Mouse (Mus musculus): Measurements from ENCODE around the gene Olfr715b. TPM values are rescaled to one million over a fixed set of nuclear protein-coding genes. Genes with fewer than 3 reads are reported as not detected.
"Not testable (repeated sequence)": the region's sequence is repeated elsewhere in the genome, so short reads cannot be mapped to it uniquely, and the experiment has no call there.

The Olfr715b gene
- polyA plus RNA-seq (2014; fragmentation: Nextera tagmentation; extraction: Ambion mirVana) = not detected in 2 replicates

DNA sequence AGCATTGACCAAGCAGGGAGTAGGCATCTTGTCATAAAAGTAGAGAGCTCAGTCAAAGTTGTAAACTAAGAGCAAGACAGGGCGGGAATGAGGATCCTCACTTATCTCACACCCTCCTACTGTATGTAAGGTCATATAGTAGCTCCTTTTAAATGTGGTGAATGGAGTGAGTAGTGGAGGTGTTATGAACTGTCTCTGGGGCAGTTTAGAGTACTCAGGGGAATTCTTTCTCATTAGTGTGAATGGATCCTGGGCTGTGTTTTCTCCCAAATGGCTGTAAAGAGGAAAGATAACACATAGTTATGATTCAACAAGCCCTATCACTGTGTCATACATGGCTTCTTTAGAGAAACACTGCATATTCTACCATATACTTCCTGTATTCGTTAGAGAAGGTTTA, at the start of gene Olfr715b:
Gene Olfr715b, minus strand, starts transcription at position 101 of the 400 bp plus-strand sequence.
- not testable (repeated sequence) for H3K27ac ChIP-seq (replicated peaks; ENCODE audit: low read depth, low read length); H3K27me3 ChIP-seq (ENCODE audit: control insufficient read depth, insufficient read depth, low read length); ATAC-seq (ENCODE audit: insufficient number of reproducible peaks, low FRiP score, low TSS enrichment, low read depth); H3K4me2 ChIP-seq (ENCODE audit: low read depth, severe bottlenecking); H3K4me1 ChIP-seq (ENCODE audit: control insufficient read depth, insufficient read depth, low read length); H3K9ac ChIP-seq (ENCODE audit: low read length); H3K36me3 ChIP-seq (ENCODE audit: control insufficient read depth, insufficient read depth, low read length); H3K4me3 ChIP-seq (ENCODE audit: low read depth, low read length); H3K9me3 ChIP-seq (ENCODE audit: control insufficient read depth, low read length); DNase-seq (ENCODE audit: low spot score)
- 75% methylated on average over 1 of the region's 2 CpGs for WGBS

GRCm38 (mm10) chr7:107138027-107138426, 27.9 kb upstream of the Olfr715b start, which contains the start of gene Olfr716:
Gene Olfr716, plus strand, starts transcription at chr7:107138327.
- 81% methylated on average over 2 of the region's 2 CpGs for WGBS
- H3K9ac ChIP-seq (ENCODE audit: low read length); H3K4me2 ChIP-seq (ENCODE audit: low read depth, severe bottlenecking): not testable (repeated sequence)

DNA sequence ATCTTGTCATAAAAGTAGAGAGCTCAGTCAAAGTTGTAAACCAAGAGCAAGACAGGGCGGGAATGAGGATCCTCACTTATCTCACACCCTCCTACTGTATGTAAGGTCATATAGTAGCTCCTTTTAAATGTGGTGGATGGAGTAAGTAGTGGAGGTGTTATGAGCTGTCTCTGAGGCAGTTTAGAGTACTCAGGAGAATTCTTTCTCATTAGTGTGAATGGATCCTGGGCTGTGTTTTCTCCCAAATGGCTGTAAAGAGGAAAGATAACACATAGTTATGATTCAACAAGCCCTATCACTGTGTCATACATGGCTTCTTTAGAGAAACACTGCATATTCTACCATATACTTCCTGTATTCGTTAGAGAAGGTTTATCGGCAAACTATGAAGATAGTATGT, 20.8 kb upstream of the Olfr715b start, which contains the start of gene Olfr715:
Gene Olfr715, minus strand, starts transcription at position 101 of the 400 bp plus-strand sequence.
- H3K4me1 ChIP-seq (ENCODE audit: control insufficient read depth, insufficient read depth, low read length); H3K27ac ChIP-seq (replicated peaks; ENCODE audit: low read depth, low read length); H3K4me3 ChIP-seq (ENCODE audit: low read depth, low read length); H3K27me3 ChIP-seq (ENCODE audit: control insufficient read depth, insufficient read depth, low read length); H3K9me3 ChIP-seq (ENCODE audit: control insufficient read depth, low read length); H3K36me3 ChIP-seq (ENCODE audit: control insufficient read depth, insufficient read depth, low read length); DNase-seq (ENCODE audit: low spot score); H3K9ac ChIP-seq (ENCODE audit: low read length); ATAC-seq (ENCODE audit: insufficient number of reproducible peaks, low FRiP score, low TSS enrichment, low read depth); H3K4me2 ChIP-seq (ENCODE audit: low read depth, severe bottlenecking): not testable (repeated sequence)
- 79% methylated on average over 1 of the region's 3 CpGs for WGBS

More at GRCm38 (mm10) chr7:107138027-107138426, 27.9 kb upstream of the Olfr715b start, which contains the start of gene Olfr716:
- not testable (repeated sequence) for H3K27ac ChIP-seq (replicated peaks; ENCODE audit: low read depth, low read length); H3K4me3 ChIP-seq (ENCODE audit: low read depth, low read length); ATAC-seq (ENCODE audit: insufficient number of reproducible peaks, low FRiP score, low TSS enrichment, low read depth); H3K27me3 ChIP-seq (ENCODE audit: control insufficient read depth, insufficient read depth, low read length); DNase-seq (ENCODE audit: low spot score); H3K9me3 ChIP-seq (ENCODE audit: control insufficient read depth, low read length); H3K4me1 ChIP-seq (ENCODE audit: control insufficient read depth, insufficient read depth, low read length); H3K36me3 ChIP-seq (ENCODE audit: control insufficient read depth, insufficient read depth, low read length)

DNA sequence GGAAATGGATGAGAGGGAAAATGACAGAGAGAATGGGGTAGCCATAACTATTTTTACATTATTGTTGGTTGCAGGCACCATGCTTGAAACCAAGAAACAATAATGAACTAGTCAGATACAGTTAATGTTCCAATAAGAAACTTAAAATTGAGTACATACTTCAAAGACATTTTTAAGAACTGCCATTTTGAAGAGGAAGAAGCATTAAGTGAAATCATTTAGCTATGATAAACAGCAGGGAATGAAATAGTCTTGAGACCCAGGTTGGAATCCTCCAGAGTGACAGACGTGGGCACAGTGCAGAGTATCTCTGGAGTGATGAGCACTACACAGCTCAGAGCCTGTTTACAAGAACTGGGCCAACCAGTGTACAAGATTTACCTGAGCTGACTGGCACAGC, 17.2 kb downstream of the Olfr715b start, which contains the start of gene Olfr17:
Gene Olfr17, plus strand, starts transcription at position 301 of the 400 bp plus-strand sequence.
- Histone ChIP-seq H3K9ac (ENCODE audit: low read length) (no peak within 1 kb of the TSS), H3K9me3 (ENCODE audit: control insufficient read depth, low read length) (no peaks in the 10 kb centered on the region), H3K4me3 (ENCODE audit: low read depth, low read length) (no peak within 1 kb of the TSS), H3K4me2 (ENCODE audit: low read depth, severe bottlenecking) (no peak within 1 kb of the TSS), H3K27ac (replicated peaks; ENCODE audit: low read depth, low read length) (no peak within 1 kb of the TSS), H3K27me3 (ENCODE audit: control insufficient read depth, insufficient read depth, low read length) (no peaks in the 10 kb centered on the region), H3K36me3 (ENCODE audit: control insufficient read depth, insufficient read depth, low read length) (no peaks in the 10 kb centered on the region), H3K4me1 (ENCODE audit: control insufficient read depth, insufficient read depth, low read length) (no peaks in the 10 kb centered on the region)
- no peak for DNase-seq (ENCODE audit: low spot score)
- no peak for ATAC-seq (ENCODE audit: insufficient number of reproducible peaks, low FRiP score, low TSS enrichment, low read depth)
- 72% methylated on average over 1 of the region's 1 CpGs for WGBS

GRCm38 (mm10) chr7:107070681-107071080, 39.5 kb downstream of the Olfr715b start, which contains the start of gene Olfr714:
Gene Olfr714, plus strand, starts transcription at chr7:107070981.
- Histone ChIP-seq H3K4me1 (ENCODE audit: control insufficient read depth, insufficient read depth, low read length) (no peaks in the 10 kb centered on the region), H3K27me3 (ENCODE audit: control insufficient read depth, insufficient read depth, low read length) (no peaks in the 10 kb centered on the region), H3K9ac (ENCODE audit: low read length) (no peak within 1 kb of the TSS), H3K27ac (replicated peaks; ENCODE audit: low read depth, low read length) (no peak within 1 kb of the TSS), H3K4me3 (ENCODE audit: low read depth, low read length) (no peak within 1 kb of the TSS), H3K4me2 (ENCODE audit: low read depth, severe bottlenecking) (no peak within 1 kb of the TSS), H3K36me3 (ENCODE audit: control insufficient read depth, insufficient read depth, low read length) (no peaks in the 10 kb centered on the region), H3K9me3 (ENCODE audit: control insufficient read depth, low read length) (no peaks in the 10 kb centered on the region)
- ATAC-seq (ENCODE audit: insufficient number of reproducible peaks, low FRiP score, low TSS enrichment, low read depth) (no peak), DNase-seq (ENCODE audit: low spot score) (no peak)
- WGBS = 93% methylated on average over 2 of the region's 2 CpGs

Other genes starting within 250 kb of the Olfr715b start
- not detected in 2 replicates for gene Olfr704, start 247.2 kb downstream of the Olfr715b start, polyA plus RNA-seq (2014; fragmentation: Nextera tagmentation; extraction: Ambion mirVana)
- gene Olfr705, start 233.5 kb downstream of the Olfr715b start, polyA plus RNA-seq (2014; fragmentation: Nextera tagmentation; extraction: Ambion mirVana) = not detected in 2 replicates
- gene Olfr706, start 222.2 kb downstream of the Olfr715b start, polyA plus RNA-seq (2014; fragmentation: Nextera tagmentation; extraction: Ambion mirVana) = not detected in 2 replicates
- gene Olfr707, start 209.1 kb downstream of the Olfr715b start, polyA plus RNA-seq (2014; fragmentation: Nextera tagmentation; extraction: Ambion mirVana) = not detected in 2 replicates
- gene Olfr1532-ps1, start 202.4 kb downstream of the Olfr715b start, polyA plus RNA-seq (2014; fragmentation: Nextera tagmentation; extraction: Ambion mirVana) = not detected in 2 replicates
- not detected in 2 replicates for gene Olfr709-ps1, start 178.2 kb downstream of the Olfr715b start, polyA plus RNA-seq (2014; fragmentation: Nextera tagmentation; extraction: Ambion mirVana)
- not detected in 2 replicates for gene Olfr710, start 162.1 kb downstream of the Olfr715b start, polyA plus RNA-seq (2014; fragmentation: Nextera tagmentation; extraction: Ambion mirVana)
- gene Olfr6, start 146.4 kb downstream of the Olfr715b start, polyA plus RNA-seq (2014; fragmentation: Nextera tagmentation; extraction: Ambion mirVana) = not detected in 2 replicates
- gene Olfr711, start 134.9 kb downstream of the Olfr715b start, polyA plus RNA-seq (2014; fragmentation: Nextera tagmentation; extraction: Ambion mirVana) = not detected in 2 replicates
- gene Olfr2, start 104.3 kb downstream of the Olfr715b start, polyA plus RNA-seq (2014; fragmentation: Nextera tagmentation; extraction: Ambion mirVana) = not detected in 2 replicates
- gene Olfr713, start 79.2 kb downstream of the Olfr715b start, polyA plus RNA-seq (2014; fragmentation: Nextera tagmentation; extraction: Ambion mirVana) = not detected in 2 replicates
- gene Olfr714, start 39.4 kb downstream of the Olfr715b start, polyA plus RNA-seq (2014; fragmentation: Nextera tagmentation; extraction: Ambion mirVana) = not detected in 2 replicates
- gene Olfr17, start 17.1 kb downstream of the Olfr715b start, polyA plus RNA-seq (2014; fragmentation: Nextera tagmentation; extraction: Ambion mirVana) = not detected in 2 replicates
- gene Olfr715, start 20.7 kb upstream of the Olfr715b start, polyA plus RNA-seq (2014; fragmentation: Nextera tagmentation; extraction: Ambion mirVana) = not detected in 2 replicates
- gene Olfr716, start 28.0 kb upstream of the Olfr715b start, polyA plus RNA-seq (2014; fragmentation: Nextera tagmentation; extraction: Ambion mirVana) = not detected in 2 replicates
- not detected in 2 replicates for gene Nlrp14, start 56.6 kb upstream of the Olfr715b start, polyA plus RNA-seq (2014; fragmentation: Nextera tagmentation; extraction: Ambion mirVana)
- gene Rbmxl2, start 99.1 kb upstream of the Olfr715b start, polyA plus RNA-seq (2014; fragmentation: Nextera tagmentation; extraction: Ambion mirVana) = not detected in 2 replicates